Mouse (Mus musculus) midbrain, embryonic 12.5 days (tissue): ENCODE measurements around the gene Stat3. TPM values are rescaled to one million over a fixed set of nuclear protein-coding genes. Genes with fewer than 3 reads are reported as not detected.

Source experiments
- ATAC-seq: fragments of 200-750 bp; cut with Nextera tagmentation; 2 replicates; pipeline ENCODE4 v1.8.0; 2017; ENCODE audit warnings: low read depth, moderate TSS enrichment, moderate library complexity; ENCODE audit not compliant: low FRiP score
- H3K27ac ChIP-seq: fragments of 300-500 bp; sonication (generic); replicated peaks from 2 replicates; pipeline ENCODE4 v1.5.1; 2016; ENCODE audit warnings: mild to moderate bottlenecking
- H3K27me3 ChIP-seq: fragments of 300-500 bp; sonication (generic); 2 replicates; pipeline ENCODE4 v1.6.1; 2016; ENCODE audit warnings: mild to moderate bottlenecking
- H3K36me3 ChIP-seq: fragments of 300-500 bp; sonication (generic); 2 replicates; pipeline ENCODE4 v1.6.1; 2016
- H3K4me1 ChIP-seq: fragments of 300-500 bp; sonication (generic); 2 replicates; pipeline ENCODE4 v1.6.1; 2016
- H3K4me2 ChIP-seq: fragments of 300-500 bp; sonication (generic); replicated peaks from 2 replicates; pipeline ENCODE4 v1.6.1; 2016; ENCODE audit warnings: mild to moderate bottlenecking, moderate library complexity
- H3K4me3 ChIP-seq: fragments of 300-500 bp; sonication (generic); 2 replicates; pipeline ENCODE4 v1.5.1; 2016; ENCODE audit warnings: mild to moderate bottlenecking
- H3K9ac ChIP-seq: fragments of 300-500 bp; sonication (generic); replicated peaks from 2 replicates; pipeline ENCODE4 v1.6.1; 2016; ENCODE audit warnings: mild to moderate bottlenecking, moderate library complexity
- H3K9me3 ChIP-seq: fragments of 300-500 bp; sonication (generic); 2 replicates; pipeline ENCODE4 v1.6.1; 2016; ENCODE audit warnings: mild to moderate bottlenecking
- WGBS: fragments of 180-500 bp; shearing (Covaris S2); methylation state at CpG from one replicate; pipeline ENCODE4 v1.1.7; 2016; 5-methylcytosine and 5-hydroxymethylcytosine counted together
- polyA plus RNA-seq: library from polyadenylated mRNA; unstranded; fragments of >200 nt; fragmentation: Nextera tagmentation; extraction: Ambion mirVana; gene quantifications from 2 replicates; pipeline ENCODE4 v1.2.1, GENCODE M21; 2016

The Stat3 gene
- polyA plus RNA-seq, 1 experiment from 2014 or later = 35.0 TPM

DNA sequence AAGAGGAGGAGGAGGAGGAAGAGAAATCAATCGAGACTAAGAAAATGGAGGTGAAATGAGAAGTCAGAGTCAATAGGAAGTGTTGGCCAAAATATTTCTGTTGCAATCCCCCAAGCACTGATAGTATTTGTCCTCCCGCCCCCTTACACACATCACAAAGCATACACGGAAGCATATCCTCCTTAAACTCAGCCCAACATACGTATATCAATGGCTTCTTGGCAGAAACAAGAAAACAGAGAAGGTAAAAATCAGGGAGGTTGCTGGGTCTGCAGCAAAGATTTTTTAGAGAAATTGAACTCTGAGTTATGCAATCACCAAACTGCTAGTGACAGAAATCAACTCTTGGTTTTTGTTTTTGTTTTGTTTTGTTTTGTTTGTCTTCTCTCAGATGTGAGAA is 91.3 kb downstream of the Stat3 start:
- no peaks in the 10 kb centered on the region for H3K36me3 ChIP-seq
- H3K9me3 ChIP-seq = no peaks in the 10 kb centered on the region
- 73% methylated on average over 4 of the region's 4 CpGs for WGBS
- no peak overlapping the region for H3K9ac ChIP-seq
- no peak overlapping the region for H3K4me3 ChIP-seq
- H3K27ac ChIP-seq = no peak overlapping the region
- no peak for ATAC-seq
- peaks cover 14% of the 10 kb centered on the region for H3K27me3 ChIP-seq
- no peak overlapping the region for H3K4me2 ChIP-seq
- peaks cover 19% of the 10 kb centered on the region for H3K4me1 ChIP-seq

DNA sequence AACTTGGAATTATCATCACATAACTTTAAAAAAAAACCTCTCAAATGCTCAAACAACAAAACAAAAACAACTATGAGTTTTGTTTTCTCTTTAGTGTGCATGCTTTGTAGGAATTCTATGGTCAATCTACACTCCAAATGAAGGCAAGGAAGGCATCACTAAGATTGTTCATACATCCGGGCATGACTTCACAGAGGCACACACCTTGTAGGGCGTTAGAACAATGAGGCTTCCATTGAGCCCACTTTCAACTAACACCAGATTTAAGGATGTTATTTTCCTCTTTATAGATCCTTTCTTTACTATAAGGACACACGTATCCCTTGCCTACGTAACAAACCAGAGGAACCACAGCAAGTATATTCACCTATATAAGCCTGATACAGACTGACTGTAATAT is 91.8 kb downstream of the Stat3 start:
- H3K4me3 ChIP-seq = no peak overlapping the region
- no peak overlapping the region for H3K4me2 ChIP-seq
- ATAC-seq = no peak
- peaks cover 10% of the 10 kb centered on the region for H3K27me3 ChIP-seq
- H3K36me3 ChIP-seq = no peaks in the 10 kb centered on the region
- H3K4me1 ChIP-seq = peaks cover 19% of the 10 kb centered on the region
- no peaks in the 10 kb centered on the region for H3K9me3 ChIP-seq
- H3K27ac ChIP-seq = no peak overlapping the region
- no peak overlapping the region for H3K9ac ChIP-seq
- 89% methylated on average over 4 of the region's 4 CpGs for WGBS

DNA sequence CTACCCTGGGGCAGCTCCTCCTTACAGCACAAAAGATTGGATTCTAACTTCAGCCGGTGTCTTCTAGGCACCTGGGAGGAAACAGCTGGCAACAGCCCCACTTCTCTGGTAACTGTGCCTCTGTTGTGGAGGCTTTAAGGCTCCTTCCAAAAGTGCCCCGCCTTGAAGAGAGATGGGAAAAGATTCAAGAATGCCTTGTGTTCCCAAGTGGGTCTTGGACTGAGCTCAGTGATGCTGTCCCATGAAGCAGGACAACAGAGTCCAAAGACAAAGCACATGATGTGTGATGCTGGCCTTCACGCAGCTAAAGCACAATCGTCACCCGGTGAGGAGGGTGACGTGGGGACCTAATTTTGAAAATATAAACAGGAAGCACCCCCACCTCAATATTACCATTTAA is 93.5 kb downstream of the Stat3 start:
- ATAC-seq = no peak
- Histone ChIP-seq H3K27ac (no peak overlapping the region), H3K4me3 (no peak overlapping the region), H3K9me3 (no peaks in the 10 kb centered on the region), H3K9ac (no peak overlapping the region), H3K36me3 (no peaks in the 10 kb centered on the region), H3K4me1 (peaks cover 11% of the 10 kb centered on the region), H3K27me3 (peaks cover 5% of the 10 kb centered on the region; the same call in 1 of the 2 replicates), H3K4me2 (no peak overlapping the region)
- WGBS = 87% methylated on average over 6 of the region's 6 CpGs

DNA sequence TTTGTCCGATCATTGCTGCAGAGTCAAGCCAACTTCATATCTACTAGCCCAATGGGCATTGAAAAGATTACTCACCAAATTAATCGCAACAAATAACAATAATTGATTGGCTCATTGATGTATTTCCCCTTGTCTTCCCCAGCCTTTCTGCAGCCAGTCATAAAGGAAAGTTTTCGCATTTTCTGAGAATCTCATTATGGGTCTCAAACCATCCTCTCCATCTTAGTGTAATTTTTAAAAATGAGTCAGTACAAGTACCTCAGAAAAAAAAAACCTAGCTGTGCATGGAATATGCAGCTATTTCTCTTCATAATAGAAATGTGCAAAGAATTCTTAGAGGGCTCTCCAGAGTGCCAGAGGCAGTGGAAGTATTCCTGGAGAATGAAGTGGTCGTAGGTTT is 95.2 kb downstream of the Stat3 start:
- Histone ChIP-seq H3K27ac (no peak overlapping the region), H3K27me3 (peaks cover 2% of the 10 kb centered on the region; the same call in 1 of the 2 replicates), H3K4me3 (no peak overlapping the region), H3K4me2 (no peak overlapping the region), H3K36me3 (no peaks in the 10 kb centered on the region), H3K9me3 (no peaks in the 10 kb centered on the region), H3K9ac (no peak overlapping the region), H3K4me1 (peaks cover 3% of the 10 kb centered on the region)
- WGBS = 93% methylated on average over 4 of the region's 4 CpGs
- no peak for ATAC-seq

DNA sequence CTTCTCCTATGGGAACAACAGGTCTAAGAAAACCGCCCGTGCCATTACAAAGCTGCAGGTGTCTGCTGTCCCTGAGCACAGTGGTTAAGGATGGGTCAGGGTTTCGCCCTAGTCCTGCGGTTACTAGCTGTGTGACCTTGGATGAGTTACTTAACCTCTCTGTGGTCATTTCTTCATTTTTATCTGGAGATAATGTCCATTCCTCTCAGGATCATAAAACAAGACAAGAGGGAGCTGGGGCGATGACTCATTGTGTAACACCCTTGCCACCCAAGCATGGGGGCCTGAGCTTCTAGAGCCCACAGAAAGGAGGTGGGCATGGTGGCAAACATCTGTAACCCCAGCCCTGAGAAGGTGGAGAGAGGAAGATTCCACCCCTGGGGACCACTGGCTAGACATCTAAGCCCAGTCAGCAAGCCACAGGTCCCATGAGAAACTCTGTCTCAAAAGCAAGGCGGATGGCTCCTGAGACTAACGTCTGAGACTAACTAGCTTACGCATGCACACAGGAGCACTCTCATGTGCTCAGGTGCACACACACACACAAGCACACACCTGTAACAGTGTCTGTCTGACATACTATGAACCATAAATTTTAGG is 96.2 kb downstream of the Stat3 start:
- Histone ChIP-seq H3K4me3 (no peak overlapping the region), H3K4me1 (no peaks in the 10 kb centered on the region), H3K9me3 (no peaks in the 10 kb centered on the region), H3K36me3 (no peaks in the 10 kb centered on the region), H3K4me2 (no peak overlapping the region), H3K9ac (no peak overlapping the region), H3K27me3 (no peaks in the 10 kb centered on the region), H3K27ac (no peak overlapping the region)
- 97% methylated on average over 8 of the region's 8 CpGs for WGBS
- no peak for ATAC-seq

DNA sequence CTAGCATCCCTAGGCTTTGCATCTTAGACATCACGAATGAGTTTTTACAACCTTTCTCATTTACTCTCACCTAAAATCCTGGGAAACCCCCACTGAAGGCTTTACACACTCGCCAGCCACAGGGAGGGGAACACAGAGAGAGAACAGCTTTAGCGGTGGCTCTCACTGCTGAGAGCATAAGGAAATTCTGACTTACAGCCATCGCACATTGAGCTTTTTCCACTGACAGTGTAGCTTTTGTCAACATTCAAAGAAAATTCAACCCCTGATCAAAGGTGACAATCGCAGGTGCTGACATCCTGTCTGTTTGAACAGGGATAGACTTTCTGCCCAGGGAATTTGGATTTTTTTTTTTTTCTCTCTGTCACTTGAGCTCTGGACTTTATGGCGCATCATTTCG is 97.3 kb downstream of the Stat3 start:
- ATAC-seq = no peak
- no peaks in the 10 kb centered on the region for H3K36me3 ChIP-seq
- WGBS = 89% methylated on average over 7 of the region's 7 CpGs
- no peak overlapping the region for H3K4me2 ChIP-seq
- peaks cover 4% of the 10 kb centered on the region; the same call in 1 of the 2 replicates for H3K9me3 ChIP-seq
- no peak overlapping the region for H3K27ac ChIP-seq
- H3K4me1 ChIP-seq = no peaks in the 10 kb centered on the region
- H3K4me3 ChIP-seq = no peak overlapping the region
- no peak overlapping the region for H3K9ac ChIP-seq
- no peaks in the 10 kb centered on the region for H3K27me3 ChIP-seq

DNA sequence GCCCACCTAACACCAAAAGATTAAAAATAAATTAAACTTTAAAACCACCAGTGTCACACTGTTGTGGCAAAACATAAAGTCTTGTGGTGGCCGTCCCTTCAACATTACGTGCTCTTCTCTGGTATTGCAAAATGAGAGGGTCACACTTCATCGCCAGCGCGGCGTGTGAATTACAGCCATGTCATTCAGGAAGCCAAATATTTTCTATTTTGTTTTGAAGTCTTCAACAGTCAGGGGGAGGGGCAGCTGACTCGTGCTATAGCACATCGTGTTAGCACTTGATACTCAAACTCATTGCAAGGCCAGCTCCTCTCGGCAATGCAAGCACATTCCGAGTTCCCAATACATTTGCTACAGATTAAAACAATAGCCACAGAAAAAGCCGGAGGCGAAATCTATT is 98.5 kb downstream of the Stat3 start:
- Histone ChIP-seq H3K9me3 (peaks cover 4% of the 10 kb centered on the region; the same call in 1 of the 2 replicates), H3K36me3 (no peaks in the 10 kb centered on the region), H3K4me1 (no peaks in the 10 kb centered on the region), H3K9ac (no peak overlapping the region), H3K4me3 (no peak overlapping the region), H3K4me2 (no peak overlapping the region), H3K27me3 (no peaks in the 10 kb centered on the region), H3K27ac (no peak overlapping the region)
- 79% methylated on average over 12 of the region's 12 CpGs for WGBS
- no peak for ATAC-seq

DNA sequence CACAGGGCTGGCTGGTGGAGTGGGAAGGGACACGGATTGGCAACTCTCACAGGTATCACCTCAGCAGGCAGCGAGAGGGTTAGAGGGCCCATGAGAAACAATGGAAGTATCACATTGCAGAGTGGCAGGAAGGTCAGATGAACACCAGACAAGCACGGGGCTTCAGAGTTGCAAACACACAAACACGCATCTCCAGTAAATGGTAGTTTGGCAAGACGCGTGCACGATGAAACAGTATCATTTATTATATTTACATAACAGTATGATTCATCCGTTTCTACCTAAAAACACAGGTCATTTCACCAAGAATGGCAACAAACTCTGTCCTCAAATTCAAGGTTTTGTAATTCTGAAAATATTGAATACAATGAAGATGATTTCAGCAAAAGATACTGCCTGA is 99.8 kb downstream of the Stat3 start:
- H3K9me3 ChIP-seq = peaks cover 4% of the 10 kb centered on the region; the same call in 1 of the 2 replicates
- no peaks in the 10 kb centered on the region for H3K36me3 ChIP-seq
- no peaks in the 10 kb centered on the region for H3K27me3 ChIP-seq
- no peak overlapping the region for H3K4me3 ChIP-seq
- WGBS = 80% methylated on average over 8 of the region's 8 CpGs
- ATAC-seq = no peak
- H3K4me1 ChIP-seq = no peaks in the 10 kb centered on the region
- H3K27ac ChIP-seq = no peak overlapping the region
- H3K9ac ChIP-seq = no peak overlapping the region
- H3K4me2 ChIP-seq = no peak overlapping the region

DNA sequence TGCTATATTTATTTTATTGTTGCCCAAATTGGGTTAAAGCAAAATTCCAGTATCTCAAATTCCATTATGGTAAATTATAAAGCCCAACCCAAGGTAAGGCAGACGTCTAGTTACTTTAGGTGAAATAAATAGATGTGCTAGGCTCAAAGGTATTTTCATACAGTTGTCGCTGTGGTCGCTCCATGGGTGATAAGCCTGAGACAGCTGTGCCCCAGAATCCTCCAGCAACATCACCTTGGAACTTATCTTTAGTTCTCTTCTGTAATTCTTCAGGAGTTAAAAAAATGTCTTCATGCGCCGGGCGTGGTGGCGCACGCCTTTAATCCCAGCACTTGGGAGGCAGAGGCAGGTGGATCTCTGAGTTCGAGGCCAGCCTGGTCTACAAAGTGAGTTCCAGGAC is 100.4 kb downstream of the Stat3 start:
- Histone ChIP-seq H3K9ac (no peak overlapping the region), H3K27me3 (no peaks in the 10 kb centered on the region), H3K36me3 (no peaks in the 10 kb centered on the region), H3K4me2 (no peak overlapping the region), H3K27ac (no peak overlapping the region), H3K4me3 (no peak overlapping the region), H3K9me3 (peaks cover 4% of the 10 kb centered on the region; the same call in 1 of the 2 replicates), H3K4me1 (no peaks in the 10 kb centered on the region)
- ATAC-seq = no peak
- 94% methylated on average over 9 of the region's 9 CpGs for WGBS

DNA sequence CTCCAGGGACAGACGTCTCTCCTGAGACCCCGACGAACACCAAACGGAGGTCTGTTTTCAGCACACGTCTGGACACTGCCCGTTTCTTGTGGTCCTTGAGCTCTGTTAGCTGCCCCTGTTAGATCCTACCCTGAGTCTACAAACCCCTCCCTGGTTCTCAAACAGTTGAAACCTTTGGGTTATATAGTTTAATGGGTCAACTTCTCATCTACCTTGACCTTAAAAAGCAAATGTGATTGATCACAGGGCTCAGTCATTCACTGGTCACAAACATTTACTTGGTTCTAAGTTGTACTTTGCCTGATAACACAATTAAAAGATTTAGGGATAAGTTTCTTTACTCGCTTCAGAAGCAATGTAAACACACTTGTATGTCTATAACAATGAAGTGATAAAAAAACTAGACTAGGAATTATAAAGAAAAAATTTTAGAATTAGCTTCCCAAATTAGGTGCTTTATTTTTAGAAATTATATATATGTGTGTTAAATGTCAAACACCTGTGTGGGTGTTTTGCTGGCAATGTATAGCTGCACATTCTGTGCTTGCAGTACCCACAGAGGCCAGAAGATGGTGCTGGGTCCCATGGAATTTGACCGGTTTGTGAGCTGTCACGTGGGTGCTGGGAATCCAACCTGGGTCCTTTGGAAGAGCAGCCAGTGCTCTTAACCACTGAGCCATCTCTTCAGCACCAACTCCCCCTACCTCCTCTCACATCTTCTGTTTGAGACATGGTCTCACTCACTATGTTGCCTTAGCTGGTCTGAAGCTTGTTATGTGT is 102.2 kb downstream of the Stat3 start:
- Histone ChIP-seq H3K27ac (no peak overlapping the region), H3K9ac (no peak overlapping the region), H3K4me2 (no peak overlapping the region), H3K36me3 (no peaks in the 10 kb centered on the region), H3K4me1 (no peaks in the 10 kb centered on the region), H3K9me3 (peaks cover 4% of the 10 kb centered on the region; the same call in 1 of the 2 replicates), H3K27me3 (no peaks in the 10 kb centered on the region), H3K4me3 (no peak overlapping the region)
- no peak for ATAC-seq
- WGBS = 83% methylated on average over 9 of the region's 9 CpGs
